Mouse (Mus musculus) limb, embryonic 11.5 days (tissue): ENCODE measurements around the gene Upp2. TPM values are rescaled to one million over a fixed set of nuclear protein-coding genes. Genes with fewer than 3 reads are reported as not detected.
A peak's percentile ranks its signal among the peaks of the same experiment; 100 is the strongest.

Experiments
- ATAC-seq: fragments of 200-750 bp; cut with Nextera tagmentation; 2 replicates; pipeline ENCODE4 v1.8.0; 2017; ENCODE audit warnings: low read depth; ENCODE audit not compliant: insufficient number of reproducible peaks, low FRiP score, low TSS enrichment
- DNase-seq: peaks from one replicate; pipeline ENCODE4 v3.0.0-alpha.2; 2015; ENCODE audit warnings: low spot score
- H3K27ac ChIP-seq: fragments of 300-500 bp; sonication (generic); replicated peaks from 2 replicates; pipeline ENCODE4 v1.5.1; 2014; ENCODE audit warnings: low read depth, mild to moderate bottlenecking, low read length
- H3K27me3 ChIP-seq: fragments of 300-500 bp; sonication (generic); 2 replicates; pipeline ENCODE4 v1.6.1; 2014; ENCODE audit warnings: mild to moderate bottlenecking, low read length, mixed read lengths; ENCODE audit not compliant: control insufficient read depth, insufficient read depth
- H3K36me3 ChIP-seq: fragments of 300-500 bp; sonication (generic); 2 replicates; pipeline ENCODE4 v1.6.1; 2014; ENCODE audit warnings: mild to moderate bottlenecking, low read length, moderate library complexity, mixed read lengths; ENCODE audit not compliant: control insufficient read depth, insufficient read depth
- H3K4me1 ChIP-seq: fragments of 300-500 bp; sonication (generic); 2 replicates; pipeline ENCODE4 v1.6.1; 2014; ENCODE audit warnings: low read length, mixed read lengths; ENCODE audit not compliant: control insufficient read depth, insufficient read depth
- H3K4me2 ChIP-seq: fragments of 300-500 bp; sonication (generic); 2 replicates; pipeline ENCODE4 v1.6.1; 2014; ENCODE audit warnings: low read depth, mild to moderate bottlenecking, moderate library complexity; ENCODE audit not compliant: severe bottlenecking
- H3K4me3 ChIP-seq: fragments of 300-500 bp; sonication (generic); 2 replicates; pipeline ENCODE4 v1.5.1; 2014; ENCODE audit warnings: low read depth, low read length
- H3K9ac ChIP-seq: fragments of 300-500 bp; sonication (generic); 2 replicates; pipeline ENCODE4 v1.6.1; 2014; ENCODE audit warnings: mild to moderate bottlenecking, low read length
- H3K9me3 ChIP-seq: fragments of 300-500 bp; sonication (generic); 2 replicates; pipeline ENCODE4 v1.6.1; 2016; ENCODE audit warnings: low read length; ENCODE audit not compliant: control insufficient read depth
- WGBS: fragments of 180-500 bp; shearing (Covaris S2); extraction: QIAGEN DNeasy Blood & Tissue Kit; methylation state at CpG from one replicate; pipeline ENCODE4 v1.1.7; 2014; 5-methylcytosine and 5-hydroxymethylcytosine counted together
- polyA plus RNA-seq: library from polyadenylated mRNA; unstranded; fragments of >200 nt; fragmentation: Nextera tagmentation; extraction: Ambion mirVana; gene quantifications from 2 replicates; pipeline ENCODE4 v1.2.1, GENCODE M21; 2014

Upp2 gene
- polyA plus RNA-seq, 1 experiment from 2014 or later: 9.3 TPM

- Histone ChIP-seq H3K9me3 (no peaks in the 10 kb centered on the region), H3K4me3 (no peak overlapping the region), H3K36me3 (no peaks in the 10 kb centered on the region), H3K9ac (no peak overlapping the region), H3K4me2 (no peak overlapping the region), H3K27me3 (no peaks in the 10 kb centered on the region), H3K4me1 (no peaks in the 10 kb centered on the region), H3K27ac (no peak overlapping the region)
- no peak for ATAC-seq
- DNase-seq: no peak
- 86% methylated on average over 3 of the region's 3 CpGs for WGBS
Observed at GRCm38 (mm10) chr2:58628993-58629392, 61.9 kb downstream of the Upp2 start.

- H3K27ac ChIP-seq: no peak overlapping the region
- no peaks in the 10 kb centered on the region for H3K4me1 ChIP-seq
- H3K36me3 ChIP-seq: no peaks in the 10 kb centered on the region
- H3K27me3 ChIP-seq: no peaks in the 10 kb centered on the region
- no peak overlapping the region for H3K4me2 ChIP-seq
- WGBS: 63% methylated on average over 7 of the region's 7 CpGs
- no peak overlapping the region for H3K4me3 ChIP-seq
- H3K9ac ChIP-seq: no peak overlapping the region
- no peaks in the 10 kb centered on the region for H3K9me3 ChIP-seq
- ATAC-seq: no peak
- no peak for DNase-seq
Observed at GRCm38 (mm10) chr2:58629440-58629839, 62.3 kb downstream of the Upp2 start.

DNA sequence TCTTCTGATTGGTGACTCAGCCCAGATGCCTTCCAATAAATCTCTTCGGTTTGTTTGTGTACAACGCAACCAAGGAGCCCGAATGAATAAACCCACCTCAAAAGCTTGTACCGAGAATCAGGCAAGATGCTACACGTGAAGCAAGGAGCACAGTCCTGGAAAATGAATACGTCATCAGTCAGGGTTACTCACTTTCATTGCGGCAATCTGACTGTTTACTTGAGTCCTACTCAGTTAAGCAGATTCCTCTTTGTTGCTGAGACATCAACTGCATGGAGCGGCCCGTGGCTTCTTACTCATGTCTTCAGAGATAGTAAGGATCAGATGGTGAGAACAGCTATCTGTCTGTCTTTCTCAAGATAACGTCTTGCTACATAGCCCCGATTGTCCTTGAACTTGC, 66.7 kb downstream of the Upp2 start:
- DNase-seq: no peak
- H3K27ac ChIP-seq: no peak overlapping the region
- H3K27me3 ChIP-seq: no peaks in the 10 kb centered on the region
- ATAC-seq: no peak
- 90% methylated on average over 11 of the region's 11 CpGs for WGBS
- no peak overlapping the region for H3K9ac ChIP-seq
- H3K9me3 ChIP-seq: no peaks in the 10 kb centered on the region
- H3K4me2 ChIP-seq: no peak overlapping the region
- H3K36me3 ChIP-seq: no peaks in the 10 kb centered on the region
- H3K4me3 ChIP-seq: no peak overlapping the region
- no peaks in the 10 kb centered on the region for H3K4me1 ChIP-seq

GRCm38 (mm10) chr2:58641761-58642555, 74.9 kb downstream of the Upp2 start:
- H3K27me3 ChIP-seq: no peaks in the 10 kb centered on the region
- no peak overlapping the region for H3K4me2 ChIP-seq
- no peaks in the 10 kb centered on the region for H3K36me3 ChIP-seq
- no peak overlapping the region for H3K27ac ChIP-seq
- no peak overlapping the region for H3K9ac ChIP-seq
- H3K4me3 ChIP-seq: no peak overlapping the region
- ATAC-seq (peak; percentile 39; the same call in 1 of the 2 replicates), DNase-seq (no peak)
- no peaks in the 10 kb centered on the region for H3K4me1 ChIP-seq
- H3K9me3 ChIP-seq: no peaks in the 10 kb centered on the region
- WGBS: 72% methylated on average over 19 of the region's 19 CpGs

DNA sequence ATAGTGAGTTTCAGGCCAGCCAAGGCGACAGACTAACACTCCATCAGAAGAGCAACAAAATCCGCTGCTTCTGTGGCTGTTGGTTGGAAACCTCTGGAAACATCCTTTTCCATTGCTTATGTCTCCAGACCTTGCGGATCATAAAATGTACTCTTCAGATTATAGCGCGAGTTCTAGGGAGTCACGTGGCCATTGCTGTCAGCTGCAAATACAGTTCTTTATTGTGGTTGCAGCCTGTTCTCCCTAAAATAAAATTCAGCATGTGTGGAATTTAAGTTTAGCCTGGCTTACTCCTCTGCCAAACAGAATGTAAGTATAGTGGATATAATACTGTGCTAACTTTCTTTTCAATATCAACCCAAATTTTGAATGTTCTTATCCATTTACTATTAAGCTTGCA, 78.6 kb downstream of the Upp2 start:
- DNase-seq (no peak), ATAC-seq (no peak)
- Histone ChIP-seq H3K4me2 (no peak overlapping the region), H3K27me3 (no peaks in the 10 kb centered on the region), H3K27ac (no peak overlapping the region), H3K4me1 (no peaks in the 10 kb centered on the region), H3K9ac (no peak overlapping the region), H3K9me3 (no peaks in the 10 kb centered on the region), H3K36me3 (no peaks in the 10 kb centered on the region), H3K4me3 (no peak overlapping the region)
- WGBS: 94% methylated on average over 6 of the region's 6 CpGs

GRCm38 (mm10) chr2:58655169-58655568, 88.1 kb downstream of the Upp2 start:
- Histone ChIP-seq H3K27ac (no peak overlapping the region), H3K4me1 (no peaks in the 10 kb centered on the region), H3K4me3 (no peak overlapping the region), H3K27me3 (no peaks in the 10 kb centered on the region), H3K4me2 (no peak overlapping the region), H3K36me3 (no peaks in the 10 kb centered on the region), H3K9ac (no peak overlapping the region), H3K9me3 (no peaks in the 10 kb centered on the region)
- ATAC-seq: no peak
- 75% methylated on average over 6 of the region's 6 CpGs for WGBS
- no peak for DNase-seq

GRCm38 (mm10) chr2:58656959-58657358, 89.9 kb downstream of the Upp2 start:
- DNase-seq: no peak
- Histone ChIP-seq H3K4me1 (no peaks in the 10 kb centered on the region), H3K36me3 (no peaks in the 10 kb centered on the region), H3K9ac (no peak overlapping the region), H3K27ac (no peak overlapping the region), H3K9me3 (no peaks in the 10 kb centered on the region), H3K4me3 (no peak overlapping the region), H3K4me2 (no peak overlapping the region), H3K27me3 (no peaks in the 10 kb centered on the region)
- no peak for ATAC-seq
- WGBS: 82% methylated on average over 1 of the region's 1 CpGs

DNA sequence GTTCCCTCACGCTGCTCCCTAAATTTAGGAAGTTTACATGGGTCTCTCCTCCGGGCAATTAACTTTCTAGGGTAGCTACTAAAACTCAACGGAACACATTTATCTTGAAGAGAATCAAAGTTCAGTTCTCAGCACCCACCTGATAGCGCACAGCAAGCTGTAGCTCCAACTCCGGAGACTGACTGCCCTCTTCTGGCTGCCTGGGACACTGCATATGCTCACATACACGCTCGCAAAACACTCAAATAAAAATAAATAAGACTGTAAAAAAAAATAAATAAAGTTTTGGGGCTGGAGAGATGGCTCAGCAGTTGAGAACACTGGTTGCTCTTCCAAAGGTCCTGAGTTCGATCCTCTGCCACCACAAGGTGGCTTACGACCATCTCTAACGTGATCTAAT, 90.8 kb downstream of the Upp2 start:
- DNase-seq (no peak), ATAC-seq (no peak)
- Histone ChIP-seq H3K9me3 (no peaks in the 10 kb centered on the region), H3K27ac (no peak overlapping the region), H3K9ac (no peak overlapping the region), H3K36me3 (no peaks in the 10 kb centered on the region), H3K4me3 (no peak overlapping the region), H3K4me1 (no peaks in the 10 kb centered on the region), H3K27me3 (no peaks in the 10 kb centered on the region), H3K4me2 (no peak overlapping the region)
- 96% methylated on average over 10 of the region's 10 CpGs for WGBS

DNA sequence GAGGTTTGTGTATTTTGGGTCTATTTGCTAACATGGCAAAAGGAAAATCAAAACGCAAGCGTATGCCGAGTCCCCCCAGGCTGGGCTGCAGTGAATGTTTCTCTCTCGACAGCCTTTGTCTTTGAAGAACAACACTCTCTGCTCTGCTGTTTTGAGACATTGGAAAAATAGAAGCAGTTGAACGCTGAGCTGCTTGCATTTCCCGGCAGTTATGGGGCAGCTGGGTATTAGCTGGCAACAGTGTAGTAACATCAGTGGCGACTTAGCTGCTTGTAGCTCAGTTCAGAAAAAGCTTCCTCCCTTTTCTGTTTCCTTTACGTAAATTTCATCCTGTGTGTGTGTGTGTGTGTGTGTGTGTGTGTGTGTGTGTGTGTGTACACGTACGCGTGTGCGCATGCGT, 93.5 kb downstream of the Upp2 start:
- Histone ChIP-seq H3K9me3 (no peaks in the 10 kb centered on the region), H3K27me3 (no peaks in the 10 kb centered on the region), H3K9ac (no peak overlapping the region), H3K36me3 (no peaks in the 10 kb centered on the region), H3K4me1 (no peaks in the 10 kb centered on the region), H3K4me2 (no peak overlapping the region), H3K27ac (no peak overlapping the region), H3K4me3 (no peak overlapping the region)
- WGBS: 68% methylated on average over 13 of the region's 13 CpGs
- ATAC-seq (no peak), DNase-seq (no peak)
